Mouse (Mus musculus) ES-Bruce4 (cell line): ENCODE results near the gene Lrrc1. TPM values are rescaled to one million over a fixed set of nuclear protein-coding genes. Genes with fewer than 3 reads are reported as not detected.

Source experiments
- H3K27ac ChIP-seq: 2 replicates; pipeline ENCODE4 v1.5.1; 2012; ENCODE audit warnings: low read length, inconsistent platforms; ENCODE audit not compliant: insufficient read depth
- H3K27me3 ChIP-seq: 2 replicates; pipeline ENCODE4 v1.6.1; 2012; ENCODE audit warnings: mild to moderate bottlenecking, low read length, inconsistent platforms; ENCODE audit not compliant: control insufficient read depth, poor library complexity, insufficient read depth, severe bottlenecking
- H3K36me3 ChIP-seq: 2 replicates; pipeline ENCODE4 v1.6.1; 2012; ENCODE audit warnings: inconsistent platforms, mild to moderate bottlenecking, low read length, moderate library complexity; ENCODE audit not compliant: control insufficient read depth, poor library complexity, insufficient read depth, severe bottlenecking
- H3K4me1 ChIP-seq: one replicate; pipeline ENCODE4 v1.8.1; 2011; ENCODE audit warnings: low read length; ENCODE audit not compliant: control insufficient read depth, insufficient read depth
- H3K4me3 ChIP-seq: 2 replicates; pipeline ENCODE4 v1.5.1; 2011; ENCODE audit warnings: low read depth, mild to moderate bottlenecking, low read length
- H3K9ac ChIP-seq: 2 replicates; pipeline ENCODE4 v1.6.1; 2012; ENCODE audit warnings: low read depth, mild to moderate bottlenecking, inconsistent platforms; ENCODE audit not compliant: poor library complexity, severe bottlenecking
- H3K9me3 ChIP-seq: replicated peaks from 2 replicates; pipeline ENCODE4 v1.6.1; 2012; ENCODE audit warnings: mild to moderate bottlenecking, low read length, inconsistent platforms; ENCODE audit not compliant: control insufficient read depth, poor library complexity, insufficient read depth, severe bottlenecking
- CTCF ChIP-seq: IDR thresholded peaks from one replicate; pipeline ENCODE4 v1.8.1; 2011; ENCODE audit warnings: low read depth, low read length
- EP300 ChIP-seq: IDR thresholded peaks from 2 replicates; pipeline ENCODE4 v1.6.1; 2011; ENCODE audit warnings: low read depth, low read length; ENCODE audit not compliant: insufficient read depth
- POLR2A ChIP-seq: IDR thresholded peaks from one replicate; pipeline ENCODE4 v1.8.1; 2011; ENCODE audit warnings: low read length; ENCODE audit not compliant: insufficient read depth
- polyA plus RNA-seq: library from polyadenylated mRNA; stranded (reverse); fragments of >200 nt; gene quantifications from 2 replicates; pipeline ENCODE4 v1.2.4, GENCODE M21; 2011; ENCODE audit warnings: low read depth; ENCODE audit not compliant: missing spikeins, insufficient read depth, insufficient read length

Lrrc1 gene
- polyA plus RNA-seq, 1 experiment: 20.9 TPM

- TF ChIP-seq POLR2A (no peak), EP300 (no peak), CTCF (no peak)
- Histone ChIP-seq H3K9ac (no peak overlapping the region), H3K36me3 (no peaks in the 10 kb centered on the region), H3K4me1 (peaks cover 2% of the 10 kb centered on the region), H3K9me3 (no peaks in the 10 kb centered on the region), H3K4me3 (no peak overlapping the region), H3K27me3 (no peaks in the 10 kb centered on the region), H3K27ac (no peak overlapping the region)
Observed at GRCm38 (mm10) chr9:77537357-77537756, 7.3 kb downstream of the Lrrc1 start.

DNA sequence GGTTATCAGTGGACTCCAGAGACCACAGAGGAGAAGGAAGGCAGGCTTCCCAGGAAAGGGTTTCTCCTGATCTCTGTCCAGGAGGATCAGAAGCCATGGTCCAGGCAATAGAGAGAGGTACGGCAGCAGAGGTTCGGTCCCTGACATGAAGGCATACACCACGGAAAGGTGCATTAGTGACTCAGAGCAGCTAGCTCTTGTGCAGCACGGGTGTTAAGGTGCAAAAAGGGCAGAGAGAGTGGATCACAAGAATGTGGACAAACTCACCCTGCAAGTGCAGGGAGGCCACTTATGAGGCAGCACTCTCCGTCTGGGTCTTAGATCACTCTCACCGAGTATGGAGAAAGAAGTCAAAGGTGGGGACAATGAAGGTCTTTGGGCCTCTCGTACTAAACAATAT is 7.8 kb downstream of the Lrrc1 start:
- Histone ChIP-seq H3K4me1 (peaks cover 2% of the 10 kb centered on the region), H3K4me3 (no peak overlapping the region), H3K9me3 (no peaks in the 10 kb centered on the region), H3K27ac (no peak overlapping the region), H3K27me3 (no peaks in the 10 kb centered on the region), H3K9ac (no peak overlapping the region), H3K36me3 (no peaks in the 10 kb centered on the region)
- TF ChIP-seq POLR2A: no peak
- no peak for TF ChIP-seq CTCF
- no peak for TF ChIP-seq EP300

DNA sequence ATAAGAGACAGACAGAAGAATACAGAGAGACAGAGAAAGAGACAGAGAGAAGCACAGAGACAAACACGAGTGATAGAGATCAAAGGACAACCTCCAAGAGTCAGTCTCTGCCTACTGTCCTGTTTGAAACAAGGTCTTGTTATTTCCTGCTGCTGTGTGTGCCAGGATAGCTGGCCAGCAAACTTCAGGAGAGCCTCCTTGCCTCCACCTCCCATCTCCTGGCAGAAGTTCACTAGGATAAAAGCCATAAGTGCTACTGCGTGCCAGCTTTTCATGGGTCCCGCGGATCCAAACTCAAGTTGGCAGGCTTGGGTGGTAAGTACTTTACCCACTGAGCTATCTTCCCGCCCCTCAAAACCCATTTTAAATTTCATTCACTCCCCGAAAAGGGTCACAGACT is 8.4 kb downstream of the Lrrc1 start:
- H3K4me1 ChIP-seq: peaks cover 2% of the 10 kb centered on the region
- H3K9ac ChIP-seq: no peak overlapping the region
- H3K27me3 ChIP-seq: no peaks in the 10 kb centered on the region
- TF ChIP-seq POLR2A: no peak
- TF ChIP-seq EP300: no peak
- TF ChIP-seq CTCF: no peak
- H3K36me3 ChIP-seq: no peaks in the 10 kb centered on the region
- no peaks in the 10 kb centered on the region for H3K9me3 ChIP-seq
- no peak overlapping the region for H3K4me3 ChIP-seq
- no peak overlapping the region for H3K27ac ChIP-seq

DNA sequence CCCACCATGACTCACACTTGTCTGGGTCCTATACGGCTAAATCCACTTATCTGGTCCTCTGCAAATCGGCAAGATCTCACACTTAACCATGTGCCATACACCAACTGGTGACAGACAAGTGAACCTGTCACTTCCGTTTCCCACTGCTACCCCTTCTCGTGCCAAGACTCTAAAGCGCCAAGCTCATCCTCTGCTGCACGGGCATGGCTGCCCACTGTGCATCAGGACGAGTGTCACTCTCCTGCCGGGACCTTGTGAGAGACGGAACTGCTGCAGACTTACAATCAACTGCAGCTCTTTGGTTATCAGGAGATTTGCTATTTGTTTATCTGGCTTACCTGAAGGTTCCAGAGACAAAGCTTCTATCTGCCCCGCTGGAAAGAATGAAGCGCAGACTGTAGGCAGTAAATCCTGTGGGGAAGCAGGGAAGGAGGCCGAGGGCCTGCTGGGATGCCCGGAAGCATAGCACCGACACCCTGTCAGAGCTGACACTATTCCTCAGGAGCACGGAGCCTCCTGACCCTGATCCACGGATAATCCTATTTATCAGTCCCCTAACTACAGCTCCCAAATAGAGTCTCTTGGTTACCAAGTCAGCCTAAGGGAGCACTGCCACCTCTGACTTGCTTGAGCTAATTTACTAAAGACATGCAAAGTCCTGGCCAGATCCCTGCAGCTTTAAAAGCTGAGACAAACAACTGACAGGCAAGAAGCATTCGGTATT is 9.5 kb downstream of the Lrrc1 start:
- no peak overlapping the region for H3K9ac ChIP-seq
- H3K4me3 ChIP-seq: no peak overlapping the region
- H3K9me3 ChIP-seq: no peaks in the 10 kb centered on the region
- H3K36me3 ChIP-seq: no peaks in the 10 kb centered on the region
- TF ChIP-seq CTCF: no peak
- TF ChIP-seq EP300: no peak
- no peak for TF ChIP-seq POLR2A
- H3K27ac ChIP-seq: no peak overlapping the region
- no peaks in the 10 kb centered on the region for H3K27me3 ChIP-seq
- H3K4me1 ChIP-seq: peaks cover 5% of the 10 kb centered on the region

DNA sequence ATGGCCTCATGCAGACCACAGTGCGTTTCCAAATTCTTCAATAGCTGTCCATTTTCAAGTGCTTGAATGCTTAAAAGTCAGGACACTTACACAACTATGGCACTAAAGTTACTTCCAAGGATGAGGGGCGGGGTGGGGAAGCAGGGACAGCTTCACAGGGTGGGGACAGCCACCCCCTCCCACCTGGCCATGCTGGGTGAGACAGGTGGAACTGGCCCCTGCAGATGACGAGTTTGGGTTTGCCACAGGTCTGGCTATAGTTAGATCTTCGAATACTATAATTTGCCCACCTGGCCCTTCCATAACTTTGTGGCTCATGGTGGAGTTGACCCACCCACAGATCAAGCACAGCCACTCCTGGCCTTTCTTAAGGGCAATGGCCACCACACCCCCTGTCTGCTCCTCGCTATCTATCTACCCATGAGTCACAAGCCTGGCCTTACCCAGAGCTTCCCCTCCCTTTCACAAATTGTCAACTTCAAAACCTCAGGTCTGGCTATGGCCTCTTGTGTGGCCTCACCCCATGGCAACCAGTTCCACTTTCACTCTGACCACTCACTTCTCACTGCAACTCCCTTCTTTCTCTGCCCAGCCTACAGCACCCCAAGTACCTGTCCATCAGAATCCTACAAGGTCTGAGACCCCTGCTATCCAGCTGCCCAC is 16.2 kb downstream of the Lrrc1 start:
- H3K27ac ChIP-seq: no peak overlapping the region
- peaks cover 12% of the 10 kb centered on the region for H3K4me1 ChIP-seq
- H3K9ac ChIP-seq: no peak overlapping the region
- no peaks in the 10 kb centered on the region for H3K9me3 ChIP-seq
- no peak for TF ChIP-seq CTCF
- no peak for TF ChIP-seq POLR2A
- no peak for TF ChIP-seq EP300
- H3K36me3 ChIP-seq: no peaks in the 10 kb centered on the region
- no peak overlapping the region for H3K4me3 ChIP-seq
- H3K27me3 ChIP-seq: no peaks in the 10 kb centered on the region

DNA sequence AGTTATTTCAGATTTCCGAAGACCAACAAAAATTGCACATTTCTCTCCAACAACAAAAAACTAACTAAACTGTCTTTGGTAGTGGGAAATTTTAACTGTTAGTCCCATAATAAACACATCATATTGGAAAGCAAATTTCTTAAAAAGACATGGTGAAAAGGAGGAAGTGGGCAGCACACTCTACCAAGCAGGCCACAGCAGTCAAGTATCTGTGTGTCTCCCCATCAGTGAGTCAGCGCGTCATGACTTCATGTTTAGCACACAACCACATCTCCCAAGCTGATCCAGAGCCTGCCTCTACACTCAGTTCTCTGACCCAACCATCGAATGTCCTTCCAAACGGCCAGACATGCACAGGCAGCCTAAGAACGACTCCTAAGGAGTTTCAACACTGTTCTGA is 17.5 kb downstream of the Lrrc1 start:
- Histone ChIP-seq H3K27ac (no peak overlapping the region), H3K9me3 (no peaks in the 10 kb centered on the region), H3K4me3 (no peak overlapping the region), H3K9ac (no peak overlapping the region), H3K36me3 (no peaks in the 10 kb centered on the region), H3K4me1 (peaks cover 12% of the 10 kb centered on the region), H3K27me3 (no peaks in the 10 kb centered on the region)
- no peak for TF ChIP-seq EP300
- TF ChIP-seq POLR2A: no peak
- no peak for TF ChIP-seq CTCF
